Mouse (Mus musculus): Measurements from ENCODE around the gene Krtap8-1. TPM values are rescaled to one million over a fixed set of nuclear protein-coding genes. Genes with fewer than 3 reads are reported as not detected.

Krtap8-1 gene
- not detected in 2 replicates for polyA plus RNA-seq (2012; rRNA removed)

GRCm38 (mm10) chr16:89487852-89488251 lies at the start of gene Krtap8-1:
Gene Krtap8-1, minus strand, starts transcription at chr16:89487952.

GRCm38 (mm10) chr16:89508223-89508622 lies 20.5 kb upstream of the Krtap8-1 start, which contains the start of gene Krtap7-1:
Gene Krtap7-1, minus strand, starts transcription at chr16:89508323.

Other genes starting within 250 kb of the Krtap8-1 start
- not detected in 2 replicates for gene Krtap21-1, start 84.1 kb downstream of the Krtap8-1 start, polyA plus RNA-seq (2012; rRNA removed)
- gene Krtap6-2, start 67.8 kb downstream of the Krtap8-1 start, polyA plus RNA-seq (2012; rRNA removed): not detected in 2 replicates
- 0.19 and 0.36 TPM in 2 replicates for gene Krtap7-1, start 20.4 kb upstream of the Krtap8-1 start, polyA plus RNA-seq (2012; rRNA removed)
- not detected in 2 replicates for gene Krtap11-1, start 83.2 kb upstream of the Krtap8-1 start, polyA plus RNA-seq (2012; rRNA removed)